Mouse (Mus musculus) inflammation-experienced regulatory T-cells, adult 6 months (primary cell): ENCODE measurements around the gene Ahctf1. TPM values are rescaled to one million over a fixed set of nuclear protein-coding genes. Genes with fewer than 3 reads are reported as not detected.
"Not testable (repeated sequence)": the region's sequence is repeated elsewhere in the genome, so short reads cannot be mapped to it uniquely, and the experiment has no call there.

Experiments used
- ATAC-seq: one replicate; pipeline ENCODE4 v1.8.0; 2017
- polyA plus RNA-seq, 3 experiments: library from polyadenylated mRNA; unstranded; fragments of 100-300 nt; shearing (Covaris generic); gene quantifications; one replicate each; pipeline ENCODE4 v1.2.1; 2017

Gene Ahctf1
- polyA plus RNA-seq = 10 to 100 TPM; 20.5 to 31.9 (median 22.5) TPM

GRCm38 (mm10) chr1:179803513-179804139 is at the start of gene Ahctf1:
Gene Ahctf1 (minus strand): TSS chr1:179803680.
- peak; percentile 88 for ATAC-seq

- no peak for ATAC-seq
Observed at GRCm38 (mm10) chr1:179847759-179848389, 44.4 kb upstream of the Ahctf1 start.

DNA sequence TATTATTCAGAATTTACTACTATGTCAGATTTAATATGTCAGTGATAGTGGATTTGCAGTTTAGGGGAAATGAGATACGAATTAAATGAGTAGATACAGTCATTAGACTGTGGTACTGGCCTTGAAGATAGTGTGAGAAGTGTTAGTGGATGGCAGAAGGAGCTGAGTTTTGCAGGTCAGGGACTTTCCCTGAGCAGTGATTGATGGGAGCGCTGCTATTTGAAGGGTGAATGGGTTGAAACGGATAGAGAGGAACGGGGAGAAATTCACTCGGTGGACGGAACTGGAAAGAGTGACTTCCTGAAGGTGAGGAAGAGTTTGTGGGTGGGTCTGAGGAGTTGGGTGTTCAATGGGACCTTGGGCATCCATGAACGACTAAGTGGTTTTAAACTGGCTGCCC is 43.7 kb upstream of the Ahctf1 start:
- no peak for ATAC-seq

GRCm38 (mm10) chr1:179845832-179846499 is 42.5 kb upstream of the Ahctf1 start:
- ATAC-seq = no peak

DNA sequence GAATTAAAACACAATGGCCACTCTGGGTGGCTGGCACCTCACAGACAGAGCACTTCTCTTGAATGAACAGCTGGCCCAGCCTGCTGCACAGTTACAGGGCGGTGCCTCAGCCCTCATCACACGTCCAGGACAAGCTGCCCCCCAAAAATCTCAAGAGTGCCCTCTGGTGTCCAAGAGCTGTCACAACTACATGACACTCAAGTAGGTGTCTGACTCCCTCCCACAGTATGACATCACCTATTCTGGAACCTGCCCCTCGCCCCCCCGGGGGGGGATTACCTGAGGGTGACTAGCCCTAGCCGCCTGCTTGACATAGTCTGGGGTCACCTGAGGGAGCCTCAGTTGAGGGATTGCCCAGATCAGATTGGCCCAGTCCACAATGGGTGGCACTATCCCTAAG is 41.4 kb upstream of the Ahctf1 start:
- peak; percentile 78 for ATAC-seq

GRCm38 (mm10) chr1:179843981-179844380 is 40.5 kb upstream of the Ahctf1 start:
- no peak for ATAC-seq

GRCm38 (mm10) chr1:179842568-179842967 is 39.1 kb upstream of the Ahctf1 start:
- no peak for ATAC-seq

DNA sequence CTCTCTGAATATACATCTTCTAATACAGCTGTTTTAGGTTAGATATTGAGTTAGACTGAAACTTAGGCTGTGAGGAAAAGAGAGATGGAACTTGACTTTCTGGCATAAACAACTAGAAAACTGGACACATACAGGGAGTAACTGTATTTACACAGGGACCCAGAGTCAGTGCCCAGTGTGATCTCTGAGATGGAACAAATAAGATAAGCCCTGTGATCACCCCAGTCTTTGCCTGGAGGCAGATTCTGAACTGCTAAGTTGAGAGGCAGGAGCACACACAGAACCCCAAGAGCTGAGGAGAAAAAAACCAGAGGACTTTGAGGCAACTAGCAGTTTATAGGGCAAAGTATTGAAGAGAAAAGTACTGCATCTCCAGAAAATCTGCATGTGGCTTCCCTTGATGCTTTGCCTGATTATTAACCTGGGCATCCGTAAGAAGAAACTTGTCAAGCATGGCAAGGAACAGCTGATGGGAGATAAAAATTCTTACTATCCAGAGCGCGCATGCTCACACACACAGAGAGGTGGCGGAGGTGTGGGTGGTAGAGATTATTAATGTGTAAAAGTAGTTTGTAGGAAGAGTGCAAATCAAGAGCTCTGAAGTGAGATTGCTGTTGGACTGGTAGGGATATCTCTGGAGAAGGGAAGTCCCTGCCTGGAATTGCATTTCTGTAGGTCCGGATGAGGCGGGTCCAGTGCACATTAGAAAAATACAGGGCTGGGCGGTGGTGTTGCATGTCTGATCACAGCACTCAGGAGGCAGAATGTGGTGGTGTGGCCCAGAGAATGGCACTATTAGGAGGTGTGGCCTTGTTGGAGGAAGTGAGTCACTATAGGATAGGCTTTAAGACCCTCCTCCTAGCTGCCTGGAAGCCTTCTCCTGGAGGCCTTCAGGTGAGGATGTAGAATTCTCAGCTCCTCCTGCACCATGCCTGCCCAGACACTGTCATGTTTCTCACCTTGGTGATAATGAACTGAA is 33.2 kb upstream of the Ahctf1 start:
- ATAC-seq = no peak

- no peak for ATAC-seq
Observed at GRCm38 (mm10) chr1:179835753-179836425, 32.4 kb upstream of the Ahctf1 start.

DNA sequence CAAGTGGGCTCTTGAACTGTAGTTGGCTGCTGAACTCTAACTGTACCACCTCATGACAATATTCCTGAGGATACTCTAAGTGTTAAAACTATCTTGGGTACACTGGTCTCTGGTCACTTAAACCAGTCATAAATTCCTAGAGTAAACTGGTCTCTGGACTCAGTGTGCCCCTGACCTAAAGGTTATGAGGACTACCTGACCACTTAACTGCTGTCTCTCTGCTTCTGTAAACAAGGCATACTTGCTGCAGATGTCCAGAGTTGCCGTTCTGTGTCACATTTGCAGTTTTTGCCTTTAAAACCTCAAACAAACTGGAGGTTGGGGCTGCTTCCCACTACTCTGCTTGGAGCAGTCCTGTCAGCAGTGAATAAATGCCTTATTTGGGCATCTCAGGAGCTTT is 30.1 kb upstream of the Ahctf1 start:
- ATAC-seq = no peak

GRCm38 (mm10) chr1:179832710-179833240 is 29.3 kb upstream of the Ahctf1 start:
- ATAC-seq = no peak

DNA sequence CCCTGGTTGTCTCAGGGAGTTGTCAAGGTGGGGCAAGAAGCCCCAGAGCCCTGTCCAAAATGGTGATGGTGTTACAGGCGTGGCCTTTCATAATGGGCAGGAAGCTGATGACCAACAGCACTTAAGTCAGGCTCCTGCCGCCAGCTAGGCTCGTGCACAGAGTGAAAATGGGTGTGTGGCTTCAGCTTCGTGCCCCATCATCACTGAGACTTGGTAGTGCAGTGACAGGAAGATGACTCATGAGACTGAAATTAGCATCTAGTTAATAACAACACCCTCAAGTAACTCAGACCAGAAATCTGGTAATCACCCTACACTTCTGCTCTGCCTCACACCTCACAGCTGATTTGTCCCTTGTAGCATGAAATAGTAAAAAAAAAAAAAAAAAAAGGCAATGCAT is 25.4 kb upstream of the Ahctf1 start:
- no peak for ATAC-seq

DNA sequence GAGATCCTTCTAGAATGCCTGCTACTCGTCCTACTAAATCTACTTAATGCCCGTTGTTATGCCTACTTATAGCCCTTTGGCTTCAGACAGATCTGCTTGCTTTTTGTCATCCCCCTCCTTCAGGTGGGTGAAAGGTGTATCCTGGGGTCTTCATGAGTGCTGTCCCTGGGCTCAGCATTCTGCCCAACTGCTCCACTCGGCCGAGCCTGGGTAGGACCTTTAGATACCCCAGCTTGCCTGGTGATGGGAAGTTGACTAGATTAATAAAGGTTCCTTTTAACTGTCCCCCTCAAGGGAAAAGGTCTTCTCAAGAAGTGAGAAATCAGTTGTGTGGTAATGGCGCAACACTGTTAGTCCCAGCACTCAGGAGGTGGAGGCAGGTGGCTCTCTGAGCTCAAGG is 24.6 kb upstream of the Ahctf1 start:
- ATAC-seq = no peak

GRCm38 (mm10) chr1:179824549-179824948 is 21.1 kb upstream of the Ahctf1 start:
- ATAC-seq = no peak

- ATAC-seq = not testable (repeated sequence)
Observed at GRCm38 (mm10) chr1:179818490-179819278, 15.2 kb upstream of the Ahctf1 start.

DNA sequence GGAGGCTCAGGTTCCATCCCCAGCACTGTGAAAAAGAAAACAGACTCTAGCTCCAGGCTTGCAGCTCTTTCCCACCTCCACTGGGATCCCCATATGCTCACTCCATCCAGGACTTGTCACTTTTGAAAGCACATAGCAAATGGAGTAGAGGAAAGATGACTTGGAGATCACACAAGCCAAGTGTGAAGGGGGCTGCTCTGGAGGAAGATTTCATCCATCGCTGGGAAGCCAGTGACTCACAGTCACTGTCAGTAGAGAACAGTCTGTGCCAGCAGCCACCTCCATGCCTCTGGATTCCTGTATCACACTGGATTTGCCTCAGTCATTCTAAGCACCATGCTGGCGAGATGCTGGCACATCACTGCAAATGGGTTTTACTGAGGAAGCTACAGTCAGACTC is 11.1 kb upstream of the Ahctf1 start:
- no peak for ATAC-seq

GRCm38 (mm10) chr1:179813385-179813784 is 9.9 kb upstream of the Ahctf1 start:
- ATAC-seq = no peak

- no peak for ATAC-seq
Observed at GRCm38 (mm10) chr1:179808300-179808699, 4.8 kb upstream of the Ahctf1 start.

DNA sequence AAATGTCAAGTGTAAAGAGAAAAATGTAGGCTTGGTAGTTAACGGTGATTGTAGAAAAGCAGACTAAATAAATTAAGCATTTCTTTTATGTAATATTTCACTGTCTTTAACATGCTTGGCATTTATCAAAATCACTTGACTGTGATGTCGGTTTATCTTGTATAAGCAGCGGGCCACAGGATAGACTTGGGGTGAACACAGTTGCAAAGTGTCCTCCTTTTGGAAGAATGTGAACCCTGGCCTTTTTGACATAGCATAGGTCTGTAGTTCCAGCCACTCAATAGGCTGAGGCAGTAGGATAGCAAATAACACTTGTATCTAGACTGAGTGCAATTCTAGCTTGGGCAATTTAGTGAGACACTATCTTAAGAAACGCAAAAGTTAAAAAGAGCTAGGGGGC is 4.0 kb upstream of the Ahctf1 start:
- ATAC-seq = no peak

GRCm38 (mm10) chr1:179805751-179806150 is 2.3 kb upstream of the Ahctf1 start:
- no peak for ATAC-seq
